Mouse (Mus musculus): Measurements from ENCODE around the gene Plvap. TPM values are rescaled to one million over a fixed set of nuclear protein-coding genes. Genes with fewer than 3 reads are reported as not detected.
A peak's percentile ranks its signal among the peaks of the same experiment; 100 is the strongest.

The Plvap gene
- polyA plus RNA-seq, 1 experiment from 2014 or later, result 63.7 TPM

DNA sequence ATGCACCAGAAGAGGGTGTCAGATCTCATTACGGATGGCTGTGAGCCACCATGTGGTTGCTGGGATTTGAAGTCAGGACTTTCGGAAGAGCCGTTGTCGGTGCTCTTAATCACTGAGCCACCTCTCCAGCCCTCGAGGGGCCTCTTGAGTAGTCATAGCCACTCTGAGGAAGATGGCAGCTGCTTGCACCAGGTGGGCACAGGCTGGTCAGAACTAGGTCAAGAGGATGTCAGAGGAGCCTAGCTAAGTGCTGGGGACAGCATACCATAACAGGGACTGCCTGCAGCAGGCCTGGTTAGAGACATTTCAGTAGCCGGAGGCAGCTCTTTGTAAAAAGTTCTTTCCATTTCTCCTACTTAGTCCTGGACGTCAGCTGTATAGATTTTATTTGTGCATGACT is 39.2 kb upstream of the Plvap start:
- H3K4me1 ChIP-seq (replicated peaks; ENCODE audit: control insufficient read depth, insufficient read depth, low read length), result no peaks in the 10 kb centered on the region
- H3K27ac ChIP-seq (ENCODE audit: low read depth), result no peak overlapping the region
- no peaks in the 10 kb centered on the region for H3K9me3 ChIP-seq (ENCODE audit: control insufficient read depth, low read length)
- peaks cover 22% of the 10 kb centered on the region for H3K36me3 ChIP-seq (ENCODE audit: control insufficient read depth, insufficient read depth, low read length)
- ATAC-seq (replicated peaks; ENCODE audit: low FRiP score, low TSS enrichment, low read depth) (no peak), DNase-seq (ENCODE audit: low spot score) (no peak)
- H3K27me3 ChIP-seq (replicated peaks; ENCODE audit: control insufficient read depth, insufficient read depth, low read length), result 0 out of 2 replicates have a peak, but pooled peaks cover 4% of the 10 kb centered on the region
- H3K4me2 ChIP-seq (ENCODE audit: low read length), result no peak overlapping the region
- WGBS, result 67% methylated on average over 7 of the region's 7 CpGs
- no peak overlapping the region for H3K9ac ChIP-seq (ENCODE audit: low read length)
- no peak overlapping the region for H3K4me3 ChIP-seq (ENCODE audit: low read depth, low read length)

DNA sequence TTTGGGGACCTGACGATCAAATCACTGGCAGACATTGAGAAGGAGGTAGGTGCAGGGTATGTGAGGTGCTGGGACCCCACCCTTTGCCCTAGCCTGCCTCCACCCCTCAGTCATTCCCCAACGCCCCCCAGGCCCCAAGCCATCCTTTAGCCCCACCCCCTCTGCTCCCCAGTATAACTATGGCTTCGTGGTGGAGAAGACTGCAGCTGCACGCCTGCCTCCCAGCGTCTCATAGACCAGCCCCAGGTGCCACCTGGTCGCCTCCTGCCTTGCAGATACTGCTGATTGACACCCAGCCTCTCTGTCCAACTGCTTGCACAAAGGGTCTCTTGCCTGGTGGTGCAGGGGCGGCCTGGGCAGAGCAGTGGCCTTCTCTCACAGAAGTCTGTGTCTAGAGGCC is 36.0 kb upstream of the Plvap start:
- Histone ChIP-seq H3K9ac (ENCODE audit: low read length) (no peak overlapping the region), H3K4me2 (ENCODE audit: low read length) (no peak overlapping the region), H3K27me3 (replicated peaks; ENCODE audit: control insufficient read depth, insufficient read depth, low read length) (no peaks in the 10 kb centered on the region), H3K4me3 (ENCODE audit: low read depth, low read length) (no peak overlapping the region), H3K9me3 (ENCODE audit: control insufficient read depth, low read length) (no peaks in the 10 kb centered on the region), H3K36me3 (ENCODE audit: control insufficient read depth, insufficient read depth, low read length) (peaks cover 29% of the 10 kb centered on the region), H3K27ac (ENCODE audit: low read depth) (no peak overlapping the region), H3K4me1 (replicated peaks; ENCODE audit: control insufficient read depth, insufficient read depth, low read length) (peaks cover 7% of the 10 kb centered on the region)
- ATAC-seq (replicated peaks; ENCODE audit: low FRiP score, low TSS enrichment, low read depth), result no peak
- no peak for DNase-seq (ENCODE audit: low spot score)
- 84% methylated on average over 7 of the region's 7 CpGs for WGBS

DNA sequence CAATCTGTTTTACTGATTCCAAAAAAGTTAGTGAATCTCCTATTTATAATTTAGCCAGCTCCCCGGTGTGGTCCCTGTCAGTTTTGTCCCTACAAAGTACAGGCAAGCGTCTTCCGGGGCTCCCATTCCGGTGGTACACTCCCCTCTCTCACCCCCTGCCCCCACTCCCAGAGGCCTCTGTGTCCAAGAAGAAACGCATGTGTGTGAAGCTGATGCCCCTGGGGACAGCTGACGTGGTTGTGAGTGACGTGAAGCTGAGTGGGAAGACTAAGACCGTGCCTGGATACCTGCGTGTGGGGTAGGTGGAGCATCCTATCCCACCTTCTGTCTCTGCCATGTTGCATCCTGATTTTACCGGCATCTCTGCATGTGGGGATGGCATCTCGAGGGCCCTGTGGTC is 33.5 kb upstream of the Plvap start:
- Histone ChIP-seq H3K4me3 (ENCODE audit: low read depth, low read length) (no peak overlapping the region), H3K36me3 (ENCODE audit: control insufficient read depth, insufficient read depth, low read length) (peaks cover 29% of the 10 kb centered on the region), H3K4me1 (replicated peaks; ENCODE audit: control insufficient read depth, insufficient read depth, low read length) (peaks cover 7% of the 10 kb centered on the region), H3K4me2 (ENCODE audit: low read length) (no peak overlapping the region), H3K9me3 (ENCODE audit: control insufficient read depth, low read length) (no peaks in the 10 kb centered on the region), H3K27me3 (replicated peaks; ENCODE audit: control insufficient read depth, insufficient read depth, low read length) (no peaks in the 10 kb centered on the region), H3K27ac (ENCODE audit: low read depth) (no peak overlapping the region), H3K9ac (ENCODE audit: low read length) (no peak overlapping the region)
- DNase-seq (ENCODE audit: low spot score) (no peak), ATAC-seq (replicated peaks; ENCODE audit: low FRiP score, low TSS enrichment, low read depth) (no peak)
- WGBS, result 91% methylated on average over 11 of the region's 11 CpGs

DNA sequence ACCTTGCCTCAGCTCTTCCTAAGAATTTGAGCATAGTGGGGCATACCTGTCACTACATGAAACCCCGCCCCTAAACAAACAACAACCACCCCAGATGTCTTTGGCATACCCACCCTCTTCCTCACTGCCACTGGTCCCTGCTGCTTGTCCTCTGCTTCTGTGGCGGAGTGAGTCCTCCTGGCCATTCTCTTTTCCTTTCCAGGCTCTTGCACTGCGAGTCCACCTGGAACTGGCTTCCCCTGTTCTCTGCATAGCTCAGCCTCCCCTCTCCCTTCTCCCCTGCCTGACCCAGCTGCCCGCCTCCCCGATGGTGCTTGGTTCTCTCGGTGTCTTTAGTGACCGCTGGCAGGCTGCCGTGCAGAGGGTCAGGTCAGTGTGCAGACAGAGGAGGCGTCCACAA is 32.2 kb upstream of the Plvap start:
- no peak for ATAC-seq (replicated peaks; ENCODE audit: low FRiP score, low TSS enrichment, low read depth)
- DNase-seq (ENCODE audit: low spot score), result no peak
- Histone ChIP-seq H3K27ac (ENCODE audit: low read depth) (no peak overlapping the region), H3K4me3 (ENCODE audit: low read depth, low read length) (peak overlapping the region; percentile 75), H3K9ac (ENCODE audit: low read length) (no peak overlapping the region), H3K36me3 (ENCODE audit: control insufficient read depth, insufficient read depth, low read length) (peaks cover 28% of the 10 kb centered on the region), H3K4me1 (replicated peaks; ENCODE audit: control insufficient read depth, insufficient read depth, low read length) (peaks cover 7% of the 10 kb centered on the region), H3K27me3 (replicated peaks; ENCODE audit: control insufficient read depth, insufficient read depth, low read length) (no peaks in the 10 kb centered on the region), H3K4me2 (ENCODE audit: low read length) (peak overlapping the region; percentile 75), H3K9me3 (ENCODE audit: control insufficient read depth, low read length) (no peaks in the 10 kb centered on the region)
- WGBS, result 88% methylated on average over 9 of the region's 9 CpGs

DNA sequence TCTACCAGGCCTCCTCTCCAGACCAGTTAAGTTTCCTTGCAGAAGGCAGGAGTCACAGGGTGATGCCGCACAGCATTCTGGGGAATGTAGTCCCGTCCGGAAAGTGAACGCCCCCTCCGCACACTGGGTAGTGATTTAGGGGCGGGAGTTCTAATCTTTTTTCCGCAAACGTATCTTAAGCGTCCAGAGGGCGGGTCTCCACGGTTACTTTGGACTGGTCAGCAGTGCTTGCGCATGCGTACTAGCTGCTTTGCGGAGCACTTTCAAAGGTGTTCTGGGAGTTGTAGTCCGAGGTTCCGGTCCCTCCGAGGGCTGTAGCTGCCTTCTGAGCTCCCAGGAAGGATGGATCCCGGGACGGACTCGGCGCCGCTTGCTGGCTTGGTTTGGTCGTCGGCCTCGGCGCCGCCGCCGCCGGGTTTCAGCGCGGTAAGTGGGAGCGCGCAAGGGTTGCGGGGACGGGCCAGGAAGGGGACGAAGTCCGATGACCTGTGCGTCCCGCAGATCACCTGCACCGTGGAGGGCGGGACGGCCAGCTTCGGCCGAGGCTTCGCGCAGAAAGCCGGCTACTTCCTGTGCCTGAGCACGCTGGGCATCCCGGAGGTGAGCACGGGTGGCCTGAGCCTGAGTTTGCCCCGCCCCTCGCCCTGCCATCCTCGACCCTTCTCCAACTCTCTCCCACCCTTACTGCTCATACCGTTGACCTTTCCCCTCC is 31.2 kb upstream of the Plvap start, which contains the start of gene Mvb12a:
TSS of gene Mvb12a (plus strand) at position 291 of the 712 bp plus-strand sequence.
- Histone ChIP-seq H3K9me3 (ENCODE audit: control insufficient read depth, low read length) (no peaks in the 10 kb centered on the region), H3K27me3 (replicated peaks; ENCODE audit: control insufficient read depth, insufficient read depth, low read length) (no peaks in the 10 kb centered on the region), H3K27ac (ENCODE audit: low read depth) (0 out of 2 replicates have a peak within 1 kb of the TSS, but pooled peaks have one; percentile 7), H3K36me3 (ENCODE audit: control insufficient read depth, insufficient read depth, low read length) (peaks cover 20% of the 10 kb centered on the region), H3K4me2 (ENCODE audit: low read length) (peak within 1 kb of the TSS; percentile 75), H3K9ac (ENCODE audit: low read length) (peak within 1 kb of the TSS; percentile 61), H3K4me3 (ENCODE audit: low read depth, low read length) (peak within 1 kb of the TSS; percentile 75), H3K4me1 (replicated peaks; ENCODE audit: control insufficient read depth, insufficient read depth, low read length) (peaks cover 10% of the 10 kb centered on the region)
- WGBS, result under 1% methylated on average over 55 of the region's 55 CpGs
- DNase-seq (ENCODE audit: low spot score) (peak; percentile 92), ATAC-seq (replicated peaks; ENCODE audit: low FRiP score, low TSS enrichment, low read depth) (peak; percentile 94)

DNA sequence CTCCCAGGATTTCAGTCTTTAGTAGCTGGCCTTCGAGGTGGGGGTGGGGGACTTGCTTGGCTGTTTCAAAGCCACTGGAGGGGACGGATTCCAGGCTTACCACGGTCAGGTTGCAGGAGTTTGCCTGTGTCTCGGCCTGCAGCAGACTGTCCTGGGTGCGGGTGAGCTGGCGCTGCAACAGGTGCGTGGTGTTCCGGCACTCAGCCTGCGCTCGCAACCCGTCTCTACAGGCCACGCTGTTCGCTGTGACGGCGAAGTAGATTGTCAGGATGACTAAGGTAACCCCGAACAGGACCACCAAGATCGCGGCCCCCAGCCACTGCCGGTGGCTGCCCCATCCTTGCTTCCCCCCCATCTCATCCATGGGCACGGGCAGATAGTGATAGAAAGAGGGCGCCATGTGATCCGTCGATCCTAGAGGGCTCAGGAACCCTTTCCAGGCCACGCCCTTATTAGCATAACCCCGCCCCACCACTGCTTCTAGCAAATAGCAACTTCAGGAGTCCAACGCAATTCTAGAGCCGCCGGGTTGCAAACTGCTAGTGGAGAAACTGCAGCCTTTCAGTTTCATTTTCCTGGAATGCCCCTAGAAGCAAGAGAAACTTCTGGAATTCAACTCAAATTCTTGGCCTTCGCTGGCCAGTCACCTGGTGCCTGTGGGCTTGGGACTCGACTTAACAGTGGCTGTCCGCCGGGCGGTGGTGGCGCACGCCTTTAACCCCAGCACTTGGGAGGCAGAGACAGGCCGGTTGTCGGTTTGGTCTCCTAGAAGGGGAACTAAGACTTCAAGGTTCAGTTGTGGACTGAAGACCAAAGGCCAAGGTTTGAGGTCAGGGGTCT is 25.7 kb upstream of the Plvap start, which contains the start of gene Bst2:
TSS of gene Bst2 (minus strand) at position 429 of the 840 bp plus-strand sequence.
- Histone ChIP-seq H3K36me3 (ENCODE audit: control insufficient read depth, insufficient read depth, low read length) (no peaks in the 10 kb centered on the region), H3K27me3 (replicated peaks; ENCODE audit: control insufficient read depth, insufficient read depth, low read length) (0 out of 2 replicates have a peak, but pooled peaks cover 3% of the 10 kb centered on the region), H3K9me3 (ENCODE audit: control insufficient read depth, low read length) (no peaks in the 10 kb centered on the region), H3K27ac (ENCODE audit: low read depth) (peak within 1 kb of the TSS; percentile 76), H3K4me2 (ENCODE audit: low read length) (peak within 1 kb of the TSS; percentile 66), H3K4me1 (replicated peaks; ENCODE audit: control insufficient read depth, insufficient read depth, low read length) (peaks cover 5% of the 10 kb centered on the region), H3K9ac (ENCODE audit: low read length) (peak within 1 kb of the TSS; percentile 42), H3K4me3 (ENCODE audit: low read depth, low read length) (peak within 1 kb of the TSS; percentile 47)
- ATAC-seq (replicated peaks; ENCODE audit: low FRiP score, low TSS enrichment, low read depth), result peak; percentile 79
- WGBS, result 4% methylated on average over 37 of the region's 37 CpGs
- peak; percentile 88 for DNase-seq (ENCODE audit: low spot score)

DNA sequence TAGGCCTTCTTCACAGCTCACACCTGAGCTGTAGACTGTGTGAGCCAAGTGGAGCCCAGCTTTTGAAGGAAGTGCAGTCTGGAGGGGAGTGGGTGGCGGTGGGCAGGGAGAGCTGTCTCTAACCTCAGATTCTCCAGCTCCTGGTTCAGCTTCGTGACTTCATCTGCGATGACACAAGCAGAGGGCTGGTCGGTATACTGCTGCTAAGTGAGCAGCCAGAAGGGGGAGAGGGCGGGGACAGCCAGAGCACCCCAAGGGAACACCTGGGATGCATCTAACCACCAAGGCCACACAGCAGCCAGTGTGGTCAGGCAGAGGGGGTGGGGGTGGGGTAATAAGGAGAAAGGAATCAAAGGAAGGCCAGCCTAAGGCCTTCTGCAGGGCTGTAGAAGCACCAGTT is 24.1 kb upstream of the Plvap start:
- no peak for DNase-seq (ENCODE audit: low spot score)
- H3K9ac ChIP-seq (ENCODE audit: low read length), result no peak overlapping the region
- no peak overlapping the region for H3K27ac ChIP-seq (ENCODE audit: low read depth)
- no peak overlapping the region for H3K4me3 ChIP-seq (ENCODE audit: low read depth, low read length)
- peaks cover 5% of the 10 kb centered on the region for H3K4me1 ChIP-seq (replicated peaks; ENCODE audit: control insufficient read depth, insufficient read depth, low read length)
- ATAC-seq (replicated peaks; ENCODE audit: low FRiP score, low TSS enrichment, low read depth), result no peak
- peak overlapping the region; percentile 66; the same call in 1 of the 2 replicates for H3K4me2 ChIP-seq (ENCODE audit: low read length)
- no peaks in the 10 kb centered on the region for H3K36me3 ChIP-seq (ENCODE audit: control insufficient read depth, insufficient read depth, low read length)
- WGBS, result 60% methylated on average over 5 of the region's 5 CpGs
- H3K27me3 ChIP-seq (replicated peaks; ENCODE audit: control insufficient read depth, insufficient read depth, low read length), result 0 out of 2 replicates have a peak, but pooled peaks cover 3% of the 10 kb centered on the region
- no peaks in the 10 kb centered on the region for H3K9me3 ChIP-seq (ENCODE audit: control insufficient read depth, low read length)

DNA sequence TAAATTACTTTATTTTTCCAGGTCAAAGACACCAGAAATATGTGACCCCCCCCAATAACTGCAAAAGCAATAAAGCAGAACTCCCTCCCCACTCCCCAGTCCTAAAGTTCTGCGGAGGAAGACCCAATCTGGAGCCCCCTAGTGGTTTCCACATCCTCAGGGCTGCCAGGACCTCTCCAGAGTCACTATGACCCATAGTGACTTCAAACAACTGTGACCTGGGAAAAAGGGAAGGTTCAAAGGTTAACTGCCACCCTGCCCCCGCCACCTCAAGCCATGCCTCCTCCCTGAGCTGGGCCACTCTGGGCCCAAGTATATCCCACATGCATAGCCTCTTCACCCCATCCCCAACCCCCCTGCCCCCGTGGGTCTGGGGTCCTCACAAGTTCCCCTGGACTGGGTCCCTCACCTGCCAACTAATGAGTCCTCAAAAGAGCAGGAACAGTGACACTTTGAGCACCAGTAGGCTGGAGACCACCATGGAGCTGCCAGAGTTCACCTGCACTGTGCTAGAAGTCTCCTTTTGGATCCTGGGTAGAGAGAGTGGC is 22.8 kb upstream of the Plvap start:
- no peak overlapping the region for H3K4me3 ChIP-seq (ENCODE audit: low read depth, low read length)
- H3K27ac ChIP-seq (ENCODE audit: low read depth), result no peak overlapping the region
- H3K4me1 ChIP-seq (replicated peaks; ENCODE audit: control insufficient read depth, insufficient read depth, low read length), result peaks cover 5% of the 10 kb centered on the region
- H3K27me3 ChIP-seq (replicated peaks; ENCODE audit: control insufficient read depth, insufficient read depth, low read length), result 0 out of 2 replicates have a peak, but pooled peaks cover 3% of the 10 kb centered on the region
- DNase-seq (ENCODE audit: low spot score), result no peak
- no peaks in the 10 kb centered on the region for H3K9me3 ChIP-seq (ENCODE audit: control insufficient read depth, low read length)
- no peak overlapping the region for H3K9ac ChIP-seq (ENCODE audit: low read length)
- H3K4me2 ChIP-seq (ENCODE audit: low read length), result no peak overlapping the region
- no peaks in the 10 kb centered on the region for H3K36me3 ChIP-seq (ENCODE audit: control insufficient read depth, insufficient read depth, low read length)
- 33% methylated on average over 3 of the region's 3 CpGs for WGBS
- ATAC-seq (replicated peaks; ENCODE audit: low FRiP score, low TSS enrichment, low read depth), result no peak

All from intestine, embryonic 14.5 days (tissue).